Mouse (Mus musculus) liver, embryonic 14.5 days (tissue): ENCODE measurements around the gene Krt80.

Experiments
- CTCF ChIP-seq: IDR thresholded peaks from 2 replicates; pipeline ENCODE4 v1.5.1; 2016; ENCODE audit warnings: antibody characterized with exemption, low read depth, control low read depth
- EP300 ChIP-seq: IDR thresholded peaks from 2 replicates; pipeline ENCODE4 v1.6.1; 2016; ENCODE audit warnings: antibody characterized with exemption, low read depth

DNA sequence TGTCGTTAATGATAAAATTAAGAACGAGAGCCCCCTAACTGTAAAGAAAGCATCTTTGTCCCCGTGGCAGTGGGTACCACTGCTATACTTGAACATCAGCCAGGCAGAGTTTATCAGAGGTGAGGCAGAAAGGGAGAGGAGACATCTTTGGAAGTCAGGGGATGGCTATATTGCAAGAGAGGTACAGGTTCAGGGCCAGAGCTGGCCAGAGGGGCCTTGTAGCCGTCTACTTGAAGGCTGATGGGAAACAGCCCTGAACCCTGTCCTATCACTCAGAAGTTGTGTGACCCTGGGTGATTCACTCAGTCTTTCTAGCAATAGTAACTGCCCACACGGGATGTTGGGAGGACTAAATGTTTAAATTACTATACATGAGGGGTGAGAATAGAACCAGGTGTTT lies 48.8 kb downstream of the Krt80 start:
- TF ChIP-seq CTCF, result no peak
- TF ChIP-seq EP300, result no peak
